Mouse (Mus musculus) G1E (cell line): ENCODE data around the gene Cdkl2.

ENCODE experiments used
- CTCF ChIP-seq: IDR thresholded peaks from 2 replicates; pipeline ENCODE4 v1.5.1; 2012; ENCODE audit warnings: low read depth, low read length, inconsistent platforms, mixed read lengths
- GATA1 ChIP-seq: IDR thresholded peaks from 2 replicates; pipeline ENCODE4 v1.6.1; 2012; ENCODE audit warnings: borderline replicate concordance, low read length, inconsistent platforms, mixed read lengths
- POLR2AphosphoS5 ChIP-seq: IDR thresholded peaks from 2 replicates; pipeline ENCODE4 v1.6.1; 2012; ENCODE audit warnings: low read depth, low read length, inconsistent platforms; ENCODE audit not compliant: insufficient replicate concordance

GRCm38 (mm10) chr5:92081326-92081725 lies 37.6 kb upstream of the Cdkl2 start:
- TF ChIP-seq CTCF (no peak), POLR2AphosphoS5 (no peak), GATA1 (no peak)
